Mouse (Mus musculus) liver, adult 10 weeks (tissue): Measurements from ENCODE around the gene Cplx3. TPM values are rescaled to one million over a fixed set of nuclear protein-coding genes. Genes with fewer than 3 reads are reported as not detected.

Experiments used
- polyA plus RNA-seq: library from polyadenylated mRNA; stranded (reverse); fragments of 350-450 nt; fragmentation: Illumina TruSeq; extraction: RNeasy Lipid Tissue Mini Kit (QIAGEN cat#74804); gene quantifications from one replicate; pipeline ENCODE4 v1.2.3, GENCODE M21; 2014; ENCODE audit warnings: low read depth, low replicate concordance

Gene Cplx3
- not detected for polyA plus RNA-seq

DNA sequence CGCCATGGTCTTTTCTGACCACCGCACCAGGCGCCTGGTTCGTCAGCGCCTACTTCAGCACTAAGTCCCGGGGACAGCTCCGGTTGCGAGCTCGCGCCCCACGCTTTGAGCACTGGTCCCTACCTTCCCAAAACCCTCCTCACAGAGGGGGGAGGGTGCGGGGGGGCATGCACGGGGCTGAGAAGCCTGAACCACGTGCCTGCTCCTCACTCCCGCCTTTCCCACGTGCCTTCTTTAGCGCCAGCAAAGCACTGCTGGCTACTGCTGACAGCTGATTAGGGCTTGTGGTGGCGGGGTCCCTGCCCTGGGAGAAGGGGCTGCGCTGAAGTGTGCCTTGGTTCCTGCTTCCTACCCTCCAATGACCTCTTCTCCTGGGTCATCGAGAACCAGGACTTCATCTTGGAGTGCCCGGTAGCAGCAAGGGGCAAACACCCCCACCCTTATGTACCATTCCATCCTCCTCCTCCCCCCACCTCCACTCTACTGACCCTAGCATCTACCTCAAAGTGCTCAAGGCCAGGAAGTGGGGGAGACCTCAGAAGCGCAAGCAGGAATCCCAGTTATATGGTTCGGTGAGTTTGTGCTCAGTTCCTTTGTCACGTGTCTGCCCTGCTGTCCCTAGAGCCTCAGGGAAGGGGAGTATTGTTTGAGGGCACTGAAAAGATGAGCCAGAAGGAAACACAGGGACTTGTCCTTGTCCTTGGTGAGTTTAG, at the start of gene Cplx3:
Cplx3 (minus strand) TSS at position 143 of the 713 bp plus-strand sequence.

DNA sequence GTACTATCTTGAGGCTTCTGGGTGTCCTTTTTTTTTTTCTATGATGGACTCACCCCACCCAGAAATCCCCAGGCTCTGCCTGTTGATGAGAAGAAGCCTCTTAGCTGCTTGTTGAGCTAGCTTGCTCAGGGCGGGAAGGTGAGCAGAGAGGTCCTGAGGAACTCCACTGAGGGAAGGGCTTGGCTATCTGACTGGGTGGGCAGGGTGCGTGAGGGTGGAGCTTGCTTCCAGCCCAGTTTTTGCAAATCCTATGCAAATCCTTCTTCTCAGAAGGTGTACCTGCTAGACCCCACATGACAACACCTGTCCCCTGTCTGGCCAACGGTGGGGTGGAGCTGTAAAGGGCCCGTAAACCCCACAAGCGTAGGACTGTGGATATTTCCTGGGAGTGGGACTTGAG, 47.2 kb upstream of the Cplx3 start, which contains the start of gene Csk:
Csk (minus strand) TSS at position 349 of the 400 bp plus-strand sequence.

DNA sequence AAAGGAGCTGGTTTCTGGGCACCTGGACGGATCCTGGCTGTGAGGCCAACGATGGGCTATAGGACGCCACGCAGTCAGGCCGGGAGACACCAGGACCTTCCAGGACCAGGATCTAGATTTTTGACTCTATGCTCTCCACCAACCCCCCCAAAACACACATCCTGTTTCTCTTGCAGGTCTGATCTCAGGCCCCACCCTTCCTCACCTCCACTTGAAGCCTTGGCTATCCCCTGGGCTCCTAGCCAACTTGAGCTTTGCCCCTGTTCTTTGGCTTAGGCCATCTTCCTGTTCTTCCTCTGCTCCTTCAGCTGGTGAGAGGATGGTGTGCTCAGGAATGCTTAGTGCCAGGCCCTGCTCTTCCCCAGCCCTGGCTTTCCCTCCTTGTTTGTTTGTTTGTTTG, 14.6 kb upstream of the Cplx3 start, which contains the start of gene Lman1l:
Lman1l (minus strand) TSS at position 101 of the 400 bp plus-strand sequence.

GRCm38 (mm10) chr9:57589224-57590126, 16.6 kb downstream of the Cplx3 start, which contains the start of gene Ulk3:
Gene Ulk3 (plus strand): TSS chr9:57589452.

GRCm38 (mm10) chr9:57560861-57561710, 45.0 kb downstream of the Cplx3 start, which contains the start of gene Scamp2:
Gene Scamp2 (plus strand): TSS chr9:57560943.

GRCm38 (mm10) chr9:57552139-57552887, 53.8 kb downstream of the Cplx3 start, which contains the start of gene Mpi:
Gene Mpi (minus strand): TSS chr9:57552763.

Other genes starting within 250 kb of the Cplx3 start
- gene Ppcdc, start 166.2 kb downstream of the Cplx3 start, polyA plus RNA-seq: 10.6 TPM
- 3.3 TPM for gene Scamp5, start 138.2 kb downstream of the Cplx3 start, polyA plus RNA-seq
- gene Rpp25, start 102.3 kb downstream of the Cplx3 start, polyA plus RNA-seq: not detected
- 732 TPM for gene Cox5a, start 85.0 kb downstream of the Cplx3 start, polyA plus RNA-seq
- gene Fam219b, start 68.8 kb downstream of the Cplx3 start, polyA plus RNA-seq: 2.8 TPM
- gene Mpi, start 53.5 kb downstream of the Cplx3 start, polyA plus RNA-seq: 4.0 TPM
- gene Scamp2, start 45.3 kb downstream of the Cplx3 start, polyA plus RNA-seq: 4.7 TPM
- gene Ulk3, start 16.8 kb downstream of the Cplx3 start, polyA plus RNA-seq: 2.8 TPM
- not detected for gene Lman1l, start 14.5 kb upstream of the Cplx3 start, polyA plus RNA-seq
- 4.0 TPM for gene Csk, start 47.4 kb upstream of the Cplx3 start, polyA plus RNA-seq
- 231 TPM for gene Cyp1a2, start 77.4 kb upstream of the Cplx3 start, polyA plus RNA-seq
- gene Cyp1a1, start 81.6 kb upstream of the Cplx3 start, polyA plus RNA-seq: 0.74 TPM
- gene Edc3, start 102.3 kb upstream of the Cplx3 start, polyA plus RNA-seq: 2.6 TPM
- 24.1 TPM for gene Clk3, start 159.6 kb upstream of the Cplx3 start, polyA plus RNA-seq
- gene Arid3b, start 230.5 kb upstream of the Cplx3 start, polyA plus RNA-seq: 0.50 TPM